Mouse (Mus musculus) central nervous system, embryonic 11.5 days (tissue): ENCODE data around the gene Slc26a8. TPM values are rescaled to one million over a fixed set of nuclear protein-coding genes. Genes with fewer than 3 reads are reported as not detected.

Source experiments
- polyA plus RNA-seq: library from polyadenylated mRNA; depleted of rRNA; stranded (reverse); fragments of >200 nt; gene quantifications from 2 replicates; pipeline ENCODE4 v1.2.3, GENCODE M21; 2012; rRNA removed

The Slc26a8 gene
- 1.6 and 1.9 TPM in 2 replicates for polyA plus RNA-seq

DNA sequence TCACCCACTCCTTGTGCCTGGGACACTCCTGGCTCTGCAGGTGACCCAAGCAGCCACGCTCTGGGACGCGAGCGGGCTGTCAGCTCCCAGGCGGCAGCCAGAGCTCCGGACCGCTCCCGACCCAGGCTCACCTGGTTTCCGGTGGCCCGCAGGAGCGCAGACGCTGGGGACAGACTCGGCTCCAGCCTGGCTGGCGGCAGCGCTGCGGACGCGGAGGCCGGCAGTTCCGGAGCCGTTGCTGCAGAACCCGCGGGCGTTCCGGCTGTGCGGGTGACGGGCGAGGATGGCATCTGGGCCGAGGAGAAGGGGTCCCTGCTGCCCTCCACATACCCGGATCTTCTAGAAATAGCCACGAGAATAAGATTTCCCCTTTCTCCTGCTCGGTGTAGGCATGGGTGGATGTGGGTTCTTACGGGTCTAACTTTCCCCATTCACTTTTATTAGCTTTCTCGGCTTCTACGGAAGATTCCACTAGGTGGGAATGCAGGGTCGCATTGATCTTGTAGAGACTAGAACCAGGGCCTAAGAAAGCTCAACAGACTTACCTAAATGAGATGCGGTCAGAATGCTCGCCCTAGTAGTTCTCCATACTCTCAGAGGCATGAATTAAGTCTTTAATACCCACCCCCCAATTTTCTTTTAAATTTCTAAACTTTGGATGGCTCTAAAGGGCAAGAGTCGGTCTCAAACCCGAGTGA, at the start of gene Slc26a8:
Gene Slc26a8 (minus strand): TSS at position 648 of the 698 bp plus-strand sequence.

DNA sequence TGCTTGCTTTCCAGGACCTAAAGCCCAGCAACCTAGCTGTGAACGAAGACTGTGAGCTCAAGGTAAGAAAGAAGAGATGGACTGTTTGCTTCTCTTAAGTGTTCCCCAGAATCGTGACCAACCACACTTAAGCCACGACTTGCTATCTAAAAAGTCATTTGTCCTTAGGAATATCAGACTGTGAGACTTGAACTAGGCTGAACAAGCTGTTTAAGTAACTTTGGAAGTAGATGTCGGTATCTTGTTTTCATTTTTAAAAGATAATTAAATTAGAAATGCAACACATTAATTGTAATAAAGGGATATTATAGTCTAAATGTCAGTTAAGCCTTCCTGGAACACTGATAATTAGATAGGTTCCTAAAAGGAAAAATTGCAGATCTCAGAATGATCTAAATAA, 35.8 kb upstream of the Slc26a8 start, which contains the start of gene AC170998.1:
Gene AC170998.1 (plus strand): TSS at position 301 of the 400 bp plus-strand sequence.

DNA sequence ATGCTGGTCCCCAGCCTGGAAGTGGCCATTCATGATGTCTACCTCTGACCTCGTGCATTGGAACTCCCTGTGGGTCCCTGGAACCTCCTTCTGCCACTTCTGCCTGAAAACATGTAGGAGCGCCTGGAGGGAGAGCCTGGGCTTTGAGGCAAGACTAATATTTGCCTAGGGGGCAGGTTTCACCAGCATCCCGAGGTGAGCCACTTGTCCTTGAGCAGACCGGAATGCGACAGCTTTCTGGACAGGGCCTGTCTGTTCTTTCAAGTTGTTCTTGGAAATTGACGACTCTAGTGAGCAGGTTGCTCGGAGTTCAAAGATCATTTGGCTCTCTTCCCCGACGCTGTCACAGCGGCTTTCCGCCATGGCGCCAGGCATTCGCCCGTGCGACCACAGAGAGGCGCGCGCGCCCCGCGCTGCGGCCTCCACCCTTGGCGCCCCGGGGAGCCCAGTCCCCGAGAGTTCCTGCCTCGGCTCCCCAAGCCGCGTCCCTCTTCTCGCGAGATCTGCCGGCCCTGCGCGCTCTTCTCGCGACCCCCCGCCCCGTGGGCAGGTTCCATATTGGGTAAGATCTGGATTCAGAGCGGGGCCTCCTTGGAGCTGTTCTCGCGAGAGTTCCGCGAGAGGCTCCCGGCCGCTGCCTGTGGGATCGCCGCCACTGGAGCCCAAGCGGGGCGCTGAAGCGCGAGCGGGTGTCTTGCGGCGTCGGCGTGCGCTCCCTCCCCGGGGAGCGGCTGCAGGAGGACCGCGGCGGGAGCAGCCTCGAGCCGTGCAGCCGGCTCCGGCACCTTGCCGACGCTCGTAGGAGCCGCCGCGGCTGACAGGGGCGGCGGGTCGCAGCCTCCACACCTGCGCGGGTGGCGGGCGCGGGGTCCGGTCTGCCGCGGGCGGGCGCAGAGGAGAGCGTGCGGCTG, 998 bp upstream of the Slc26a8 start, which contains the start of gene Mapk14:
Gene Mapk14 (plus strand): TSS at position 554 of the 911 bp plus-strand sequence.

DNA sequence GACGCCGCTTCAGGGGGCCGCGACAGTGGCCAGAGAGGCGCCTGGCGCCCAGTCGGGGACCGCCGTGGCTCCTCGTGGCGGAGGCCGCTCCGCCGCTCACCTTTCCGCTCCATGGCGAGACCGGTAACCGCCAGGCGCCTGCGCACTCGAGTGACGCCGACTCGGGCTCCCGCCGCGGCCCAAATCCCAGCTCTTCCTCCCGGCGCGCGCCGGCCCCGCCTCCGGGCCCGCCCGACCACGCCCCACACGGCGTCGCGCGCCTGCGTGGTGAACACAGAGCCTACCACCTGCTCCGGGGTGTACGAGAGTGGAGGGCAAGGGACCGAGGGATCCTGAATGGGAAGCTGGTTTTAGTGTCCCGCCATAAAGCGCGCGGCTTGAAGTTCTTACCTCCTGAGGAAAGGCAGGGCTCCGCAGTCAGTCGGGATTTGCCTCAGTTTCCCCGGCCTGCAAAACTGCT, 67.7 kb downstream of the Slc26a8 start, which contains the start of gene Srpk1:
Gene Srpk1 (minus strand): TSS at position 410 of the 460 bp plus-strand sequence.

Other genes with a start within 250 kb of the Slc26a8 start
- gene Fkbp5, start 172.7 kb downstream of the Slc26a8 start, polyA plus RNA-seq, result 33.1 and 70.5 TPM in 2 replicates
- gene Armc12, start 159.4 kb downstream of the Slc26a8 start, polyA plus RNA-seq, result 0.06 TPM in 1 of 2 replicates, not detected in the other
- gene Clpsl2, start 140.8 kb downstream of the Slc26a8 start, polyA plus RNA-seq, result not detected in 2 replicates
- gene Clps, start 129.5 kb downstream of the Slc26a8 start, polyA plus RNA-seq, result 0.16 and 0.24 TPM in 2 replicates
- 0.32 and 1.0 TPM in 2 replicates for gene Lhfpl5, start 114.6 kb downstream of the Slc26a8 start, polyA plus RNA-seq
- gene Srpk1, start 67.5 kb downstream of the Slc26a8 start, polyA plus RNA-seq, result 84.5 and 94.2 TPM in 2 replicates
- gene Mapk14, start 1.1 kb upstream of the Slc26a8 start, polyA plus RNA-seq, result 56.1 and 75.3 TPM in 2 replicates
- 0.64 and 0.91 TPM in 2 replicates for gene AC170998.1, start 35.9 kb upstream of the Slc26a8 start, polyA plus RNA-seq
- 1.8 and 3.6 TPM in 2 replicates for gene Mapk13, start 79.1 kb upstream of the Slc26a8 start, polyA plus RNA-seq
- gene Brpf3, start 110.9 kb upstream of the Slc26a8 start, polyA plus RNA-seq, result 59.1 and 59.8 TPM in 2 replicates
- 0.01 and 0.05 TPM in 2 replicates for gene Pnpla1, start 168.2 kb upstream of the Slc26a8 start, polyA plus RNA-seq
- gene 4930539E08Rik, start 225.1 kb upstream of the Slc26a8 start, polyA plus RNA-seq, result 0.14 and 0.17 TPM in 2 replicates